Mouse (Mus musculus): ENCODE measurements around the gene Pcdh7.

GRCm38 (mm10) chr5:57959317-57959716 lies 241.6 kb downstream of the Pcdh7 start:
- TF ChIP-seq CTCF (IDR thresholded peaks at IDR 0.05; ENCODE audit: low read depth) (no peak), EP300 (IDR thresholded peaks at IDR 0.05; ENCODE audit: low read depth) (no peak)

All from heart, postnatal 0 days (tissue).